Mouse (Mus musculus) forebrain, embryonic 13.5 days (tissue): ENCODE results near the gene Arhgdia. TPM values are rescaled to one million over a fixed set of nuclear protein-coding genes. Genes with fewer than 3 reads are reported as not detected.

Experiments used
- ATAC-seq: fragments of 200-750 bp; cut with Nextera tagmentation; 2 replicates; pipeline ENCODE4 v1.8.0; 2017
- H3K27ac ChIP-seq: fragments of 300-500 bp; sonication (generic); 2 replicates; pipeline ENCODE4 v1.5.1; 2015; ENCODE audit warnings: inconsistent platforms, mild to moderate bottlenecking, moderate library complexity
- H3K27me3 ChIP-seq: fragments of 300-500 bp; sonication (generic); 2 replicates; pipeline ENCODE4 v1.6.1; 2015; ENCODE audit warnings: mild to moderate bottlenecking, inconsistent platforms
- H3K36me3 ChIP-seq: fragments of 300-500 bp; sonication (generic); 2 replicates; pipeline ENCODE4 v1.6.1; 2015; ENCODE audit warnings: mild to moderate bottlenecking, inconsistent platforms; ENCODE audit not compliant: poor library complexity, severe bottlenecking
- H3K4me1 ChIP-seq: fragments of 300-500 bp; sonication (generic); 2 replicates; pipeline ENCODE4 v1.6.1; 2015; ENCODE audit warnings: inconsistent platforms
- H3K4me2 ChIP-seq: fragments of 300-500 bp; sonication (generic); 2 replicates; pipeline ENCODE4 v1.6.1; 2015; ENCODE audit warnings: inconsistent platforms, mild to moderate bottlenecking, moderate library complexity
- H3K4me3 ChIP-seq: fragments of 300-500 bp; sonication (generic); 2 replicates; pipeline ENCODE4 v1.5.1; 2015; ENCODE audit warnings: mild to moderate bottlenecking, inconsistent platforms
- H3K9ac ChIP-seq: fragments of 300-500 bp; sonication (generic); 2 replicates; pipeline ENCODE4 v1.6.1; 2015; ENCODE audit warnings: mild to moderate bottlenecking, inconsistent platforms
- H3K9me3 ChIP-seq: fragments of 300-500 bp; sonication (generic); replicated peaks from 2 replicates; pipeline ENCODE4 v1.6.1; 2016; ENCODE audit warnings: inconsistent platforms
- WGBS: fragments of 180-500 bp; shearing (Covaris S2); methylation state at CpG from one replicate; pipeline ENCODE4 v1.1.7; 2015; 5-methylcytosine and 5-hydroxymethylcytosine counted together
- polyA plus RNA-seq: library from polyadenylated mRNA; unstranded; fragments of >200 nt; fragmentation: Nextera tagmentation; extraction: Ambion mirVana; gene quantifications from 2 replicates; pipeline ENCODE4 v1.2.1, GENCODE M21; 2015

Gene Arhgdia
- polyA plus RNA-seq, 1 experiment from 2014 or later: 462 TPM

DNA sequence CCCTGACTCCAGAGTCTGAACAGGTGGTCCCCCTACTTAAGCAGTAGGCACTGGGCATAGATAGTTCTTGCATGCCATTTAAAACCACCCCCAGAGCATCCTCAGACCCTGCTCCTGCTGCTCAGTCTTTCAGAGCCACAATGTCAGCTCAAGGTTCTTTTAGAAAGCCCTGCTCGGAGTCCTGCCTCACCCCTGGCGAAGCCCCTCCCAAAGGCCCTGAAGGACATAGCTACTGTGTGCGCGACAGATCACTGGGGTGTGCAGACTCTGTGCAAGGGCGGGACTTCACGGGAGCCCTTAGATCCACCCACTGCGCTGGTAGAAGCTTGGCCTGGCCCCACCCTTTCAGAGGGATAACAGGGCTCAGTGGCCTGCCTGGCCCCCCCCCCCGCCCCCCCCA is 27.8 kb upstream of the Arhgdia start:
- no peak for ATAC-seq
- Histone ChIP-seq H3K9me3 (no peaks in the 10 kb centered on the region), H3K4me3 (no peak overlapping the region), H3K9ac (no peak overlapping the region), H3K27me3 (peaks cover 17% of the 10 kb centered on the region), H3K36me3 (peaks cover 83% of the 10 kb centered on the region), H3K4me1 (peaks cover 12% of the 10 kb centered on the region), H3K4me2 (no peak overlapping the region), H3K27ac (no peak overlapping the region)
- 38% methylated on average over 8 of the region's 8 CpGs for WGBS

DNA sequence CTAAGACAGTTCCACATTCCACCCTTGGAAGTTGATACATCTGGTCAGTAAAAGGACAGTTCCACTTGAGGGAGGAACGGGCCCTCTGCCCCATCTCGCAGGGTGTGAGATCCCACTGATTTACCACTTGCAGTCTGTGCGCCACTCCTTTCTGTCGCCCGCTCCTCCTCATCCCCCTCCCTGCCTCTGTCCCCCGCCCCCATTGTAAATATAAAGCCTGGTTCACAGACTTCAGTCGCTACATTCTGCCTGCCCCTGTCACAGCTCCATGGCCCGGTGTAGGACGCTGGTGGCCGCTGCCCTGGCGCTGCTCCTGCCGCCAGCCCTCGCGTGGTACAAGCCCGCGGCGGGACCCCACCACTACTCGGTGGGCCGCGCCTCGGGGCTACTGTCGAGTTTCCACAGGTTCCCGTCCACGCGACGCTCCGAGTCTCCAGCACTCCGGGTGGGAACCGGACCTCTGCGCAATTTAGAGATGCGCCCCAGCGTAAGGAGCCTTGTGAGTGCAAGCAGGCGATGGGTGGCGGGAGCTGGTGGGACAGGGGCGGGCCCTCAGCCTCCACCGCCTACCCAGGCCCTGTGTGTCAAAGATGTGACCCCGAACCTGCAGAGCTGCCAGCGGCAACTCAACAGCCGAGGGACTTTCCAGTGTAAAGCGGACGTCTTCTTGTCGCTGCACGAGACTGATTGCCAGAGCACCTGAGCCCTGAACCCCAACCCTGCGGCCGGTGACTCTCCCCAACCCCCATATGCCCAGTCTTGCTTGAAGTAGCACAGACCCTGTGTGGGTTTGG is 27.0 kb upstream of the Arhgdia start, which contains the start of gene Npb:
Gene Npb (plus strand): TSS at position 237 of the 794 bp plus-strand sequence.
- Histone ChIP-seq H3K27ac (no peak within 1 kb of the TSS), H3K9ac (peak within 1 kb of the TSS; percentile 55), H3K4me2 (peak within 1 kb of the TSS; percentile 49), H3K36me3 (peaks cover 82% of the 10 kb centered on the region), H3K9me3 (no peaks in the 10 kb centered on the region), H3K4me1 (peaks cover 12% of the 10 kb centered on the region), H3K27me3 (peaks cover 17% of the 10 kb centered on the region), H3K4me3 (peak within 1 kb of the TSS; percentile 22)
- WGBS: 6% methylated on average over 45 of the region's 45 CpGs
- ATAC-seq: 0 out of 2 replicates have a peak, but pooled peaks have one; percentile 9

DNA sequence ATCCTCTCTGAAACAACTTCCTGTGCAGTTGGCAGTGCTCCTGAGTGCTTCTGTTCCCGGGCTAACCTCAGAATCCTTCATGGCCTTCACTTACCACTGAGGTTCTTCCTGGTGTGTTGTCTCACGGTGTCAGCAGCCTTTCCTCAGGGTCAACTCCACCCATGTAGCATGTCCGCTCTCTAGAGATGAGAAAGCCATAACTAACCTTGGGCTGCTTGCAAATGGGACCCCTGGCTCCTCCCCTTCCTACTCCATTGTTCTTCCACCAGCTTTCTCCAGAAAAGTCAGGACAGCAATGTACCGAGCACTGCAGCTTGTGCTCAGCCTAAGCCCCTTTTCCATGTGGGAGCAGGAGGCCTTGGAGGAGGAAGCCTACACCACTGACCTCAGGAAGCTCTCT is 25.3 kb upstream of the Arhgdia start:
- Histone ChIP-seq H3K36me3 (peaks cover 82% of the 10 kb centered on the region), H3K4me1 (peaks cover 12% of the 10 kb centered on the region), H3K4me2 (no peak overlapping the region), H3K9ac (no peak overlapping the region), H3K27ac (no peak overlapping the region), H3K4me3 (no peak overlapping the region), H3K9me3 (no peaks in the 10 kb centered on the region), H3K27me3 (peaks cover 17% of the 10 kb centered on the region)
- 83% methylated on average over 4 of the region's 4 CpGs for WGBS
- no peak for ATAC-seq

DNA sequence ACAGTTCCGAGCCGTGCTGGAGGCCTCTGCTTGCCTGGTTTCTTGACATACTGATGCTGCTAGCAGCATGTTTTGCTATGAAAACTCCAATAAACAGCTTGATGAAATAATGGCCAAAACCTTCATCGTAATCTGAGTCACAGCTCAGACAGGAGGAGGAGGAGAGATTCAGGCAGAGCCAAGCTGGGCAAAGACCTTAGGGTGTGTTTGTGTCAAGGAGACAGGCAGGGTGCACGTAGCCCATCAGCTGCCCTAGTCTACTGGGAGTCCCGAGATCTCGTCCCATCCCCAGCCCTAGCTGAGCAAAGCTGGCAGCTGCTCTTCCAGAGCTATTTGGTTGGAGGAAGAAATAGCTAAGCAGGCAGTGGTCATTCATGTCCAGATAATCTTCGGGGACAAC is 24.2 kb upstream of the Arhgdia start:
- Histone ChIP-seq H3K4me1 (peaks cover 12% of the 10 kb centered on the region), H3K9ac (no peak overlapping the region), H3K9me3 (no peaks in the 10 kb centered on the region), H3K4me3 (no peak overlapping the region), H3K27ac (no peak overlapping the region), H3K27me3 (peaks cover 17% of the 10 kb centered on the region), H3K4me2 (no peak overlapping the region), H3K36me3 (peaks cover 80% of the 10 kb centered on the region)
- no peak for ATAC-seq
- 87% methylated on average over 7 of the region's 7 CpGs for WGBS

DNA sequence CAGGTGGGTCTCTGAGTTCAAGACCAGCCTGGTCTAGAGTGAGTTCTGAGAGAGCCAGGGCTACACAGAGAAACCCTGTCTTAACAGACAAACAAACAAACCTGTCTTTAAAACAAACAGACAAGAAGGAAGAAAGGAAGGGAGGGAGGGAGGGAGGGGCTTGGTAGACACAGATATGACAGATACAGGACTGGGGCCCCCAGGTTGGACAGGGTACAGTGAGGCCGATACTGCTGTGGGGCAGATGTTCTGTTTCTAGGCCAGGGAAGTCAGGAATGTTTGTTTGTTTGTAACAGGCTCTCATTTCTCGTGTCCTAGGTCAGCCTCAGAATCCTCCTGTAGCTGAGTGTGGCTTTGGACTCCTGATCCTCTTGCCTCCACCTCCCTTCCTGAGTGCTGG is 22.1 kb upstream of the Arhgdia start:
- Histone ChIP-seq H3K27me3 (peaks cover 9% of the 10 kb centered on the region), H3K4me2 (no peak overlapping the region), H3K4me1 (peaks cover 18% of the 10 kb centered on the region), H3K4me3 (no peak overlapping the region), H3K9ac (no peak overlapping the region), H3K36me3 (peaks cover 67% of the 10 kb centered on the region), H3K27ac (no peak overlapping the region), H3K9me3 (no peaks in the 10 kb centered on the region)
- 87% methylated on average over 2 of the region's 2 CpGs for WGBS
- ATAC-seq: no peak

DNA sequence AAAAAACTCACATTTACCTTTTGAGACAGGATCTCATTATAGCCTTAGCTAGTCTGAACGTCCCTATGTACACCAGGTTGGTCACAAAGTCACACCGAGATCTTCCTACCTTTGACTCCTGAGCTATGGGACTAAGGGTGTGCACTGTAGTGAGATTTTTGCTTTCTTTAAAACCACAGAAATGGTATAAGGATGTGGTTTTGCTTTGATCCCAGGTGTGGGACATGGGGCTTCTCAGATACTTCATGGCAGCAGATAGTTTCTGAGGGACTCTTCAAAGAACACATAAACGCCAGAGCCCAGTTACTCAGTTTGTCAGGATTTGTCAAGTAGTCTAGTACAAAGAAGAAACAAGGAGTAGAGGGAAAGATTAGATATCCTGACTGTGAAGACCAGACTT is 19.3 kb upstream of the Arhgdia start:
- ATAC-seq: no peak
- no peaks in the 10 kb centered on the region for H3K9me3 ChIP-seq
- no peaks in the 10 kb centered on the region for H3K27me3 ChIP-seq
- peaks cover 63% of the 10 kb centered on the region for H3K36me3 ChIP-seq
- H3K9ac ChIP-seq: no peak overlapping the region
- 95% methylated on average over 3 of the region's 3 CpGs for WGBS
- H3K4me3 ChIP-seq: no peak overlapping the region
- H3K4me2 ChIP-seq: no peak overlapping the region
- no peak overlapping the region for H3K27ac ChIP-seq
- peaks cover 33% of the 10 kb centered on the region for H3K4me1 ChIP-seq

DNA sequence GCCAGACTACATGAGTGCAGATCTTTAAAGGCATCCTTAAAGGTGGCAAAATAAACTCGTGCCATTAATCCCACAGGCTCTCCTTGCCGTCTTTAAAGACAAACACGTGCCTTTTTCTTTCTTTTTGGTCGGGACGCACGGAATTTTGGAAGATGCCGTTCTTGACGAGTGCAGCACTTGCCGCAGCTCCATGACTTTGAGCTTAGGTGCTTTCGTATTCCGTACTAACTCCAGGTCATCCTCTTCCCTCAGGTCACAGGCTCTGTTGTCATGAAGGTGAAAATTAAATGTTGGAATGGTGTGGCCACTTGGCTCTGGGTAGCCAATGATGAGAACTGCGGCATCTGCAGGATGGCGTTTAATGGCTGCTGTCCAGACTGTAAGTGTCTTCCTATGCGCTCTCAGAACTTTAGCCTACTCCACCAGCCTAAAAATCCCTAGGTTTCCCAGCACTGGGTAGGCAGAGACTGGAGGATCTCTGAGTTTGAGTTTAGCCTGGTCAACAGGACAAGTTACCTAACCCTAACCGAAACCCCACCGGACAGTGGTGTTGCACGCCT is 17.6 kb upstream of the Arhgdia start:
- Histone ChIP-seq H3K9ac (peak overlapping the region; percentile 99), H3K4me1 (peaks cover 33% of the 10 kb centered on the region), H3K36me3 (peaks cover 61% of the 10 kb centered on the region), H3K27me3 (no peaks in the 10 kb centered on the region), H3K9me3 (no peaks in the 10 kb centered on the region), H3K4me3 (peak overlapping the region; percentile 100), H3K4me2 (peak overlapping the region; percentile 97), H3K27ac (peak overlapping the region; percentile 87; the same call in 1 of the 2 replicates)
- no peak for ATAC-seq
- WGBS: 49% methylated on average over 17 of the region's 17 CpGs

DNA sequence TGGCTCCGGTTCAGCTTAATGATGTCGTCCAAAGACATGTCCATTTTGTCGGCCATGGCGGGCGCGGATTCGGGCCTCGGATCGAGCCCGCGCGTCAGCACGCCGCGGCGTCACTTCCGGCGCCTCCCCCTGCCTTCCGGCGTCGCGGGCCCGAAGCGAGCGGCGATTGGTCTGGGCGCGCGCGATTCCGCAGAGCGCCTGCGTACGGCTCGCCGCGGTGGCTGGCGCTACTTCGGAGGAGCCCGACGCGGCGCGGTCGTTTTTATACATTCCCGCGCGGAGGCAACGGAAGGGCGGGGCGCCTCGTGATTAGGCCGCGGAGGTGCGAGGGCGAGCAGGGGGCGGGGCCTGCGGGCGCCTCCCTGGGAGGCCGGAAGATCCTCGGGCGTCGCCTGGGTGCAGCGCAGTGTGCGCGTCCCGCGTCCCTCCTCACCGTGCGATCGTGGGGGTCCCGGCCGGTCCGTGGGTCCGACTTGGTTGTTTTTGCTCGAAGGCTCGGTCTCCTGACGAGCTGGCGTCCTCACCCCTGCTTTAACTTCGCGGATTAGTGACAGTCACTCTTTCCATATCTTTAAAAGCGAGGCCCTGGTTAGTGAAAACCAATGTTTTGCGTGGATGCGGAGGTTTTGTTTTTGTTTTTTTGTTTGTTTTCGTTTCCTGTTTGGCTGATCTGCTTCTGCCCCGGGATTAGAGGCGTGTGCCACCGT is 17.0 kb upstream of the Arhgdia start, which contains the start of the genes Alyref and Anapc11:
Gene Alyref (minus strand): TSS at position 83 of the 707 bp plus-strand sequence.
Gene Anapc11 (plus strand): TSS at position 139 of the 707 bp plus-strand sequence.
- peak; percentile 99 for ATAC-seq
- Histone ChIP-seq H3K9ac (peak within 1 kb of the TSS; percentile 99), H3K36me3 (peaks cover 63% of the 10 kb centered on the region), H3K27me3 (no peaks in the 10 kb centered on the region), H3K4me1 (peaks cover 33% of the 10 kb centered on the region), H3K9me3 (no peaks in the 10 kb centered on the region), H3K27ac (peak within 1 kb of the TSS; percentile 87), H3K4me3 (peak within 1 kb of the TSS; percentile 100), H3K4me2 (peak within 1 kb of the TSS; percentile 97)
- under 1% methylated on average over 68 of the region's 88 CpGs for WGBS

DNA sequence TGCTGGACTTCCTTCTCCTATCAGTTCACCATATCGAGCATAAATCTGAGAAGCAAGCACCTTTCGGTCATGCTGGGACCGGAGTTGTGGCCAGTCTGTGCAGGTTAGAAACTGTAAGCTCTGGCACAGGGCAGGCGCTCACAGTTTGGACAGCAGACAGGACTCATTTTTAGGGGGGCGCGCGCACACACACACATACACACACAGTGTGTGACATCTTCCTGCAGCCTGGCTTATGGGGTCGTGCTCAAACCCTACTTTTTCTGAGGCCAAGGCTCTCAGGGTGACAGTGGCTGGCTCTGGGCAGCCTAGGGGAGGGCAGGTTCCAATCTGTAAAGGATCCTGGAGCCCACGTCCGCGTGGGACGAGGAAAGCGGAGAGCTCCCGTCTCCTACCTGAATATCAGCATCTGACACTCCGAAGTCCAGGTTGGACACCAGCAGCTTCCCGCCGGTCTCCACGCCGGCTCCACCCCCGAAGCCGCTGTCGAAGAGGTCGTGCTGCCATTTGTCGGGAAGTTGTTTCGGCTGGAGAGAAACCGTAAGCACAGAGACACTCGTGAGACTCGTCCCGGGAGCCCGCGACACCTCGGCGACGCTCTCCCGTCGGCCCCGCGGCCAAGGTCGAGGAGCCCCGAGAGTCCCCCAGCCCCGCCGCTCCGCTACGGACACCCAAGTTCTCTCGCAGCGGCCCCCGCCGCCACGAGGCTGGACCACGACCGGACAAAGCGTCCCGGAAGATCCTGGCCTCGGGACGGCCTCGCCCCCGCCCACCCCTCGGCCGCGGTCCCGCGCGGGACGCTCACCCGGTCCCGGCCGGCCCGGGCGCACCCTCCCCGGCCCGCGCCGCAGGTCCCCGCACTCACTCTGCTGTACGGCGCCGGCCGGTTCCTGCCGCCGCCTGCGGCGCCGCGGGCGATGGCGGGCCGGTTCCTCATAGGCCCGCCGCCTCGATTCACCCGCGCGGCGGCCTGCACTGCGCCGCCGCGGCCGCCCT is 16.1 kb upstream of the Arhgdia start:
- peak overlapping the region; percentile 99 for H3K9ac ChIP-seq
- WGBS: 5% methylated on average over 78 of the region's 99 CpGs
- peak; percentile 65 for ATAC-seq
- H3K36me3 ChIP-seq: peaks cover 63% of the 10 kb centered on the region
- no peaks in the 10 kb centered on the region for H3K9me3 ChIP-seq
- H3K4me2 ChIP-seq: peak overlapping the region; percentile 97
- peak overlapping the region; percentile 100 for H3K4me3 ChIP-seq
- H3K4me1 ChIP-seq: peaks cover 33% of the 10 kb centered on the region
- H3K27me3 ChIP-seq: no peaks in the 10 kb centered on the region
- peak overlapping the region; percentile 87 for H3K27ac ChIP-seq

DNA sequence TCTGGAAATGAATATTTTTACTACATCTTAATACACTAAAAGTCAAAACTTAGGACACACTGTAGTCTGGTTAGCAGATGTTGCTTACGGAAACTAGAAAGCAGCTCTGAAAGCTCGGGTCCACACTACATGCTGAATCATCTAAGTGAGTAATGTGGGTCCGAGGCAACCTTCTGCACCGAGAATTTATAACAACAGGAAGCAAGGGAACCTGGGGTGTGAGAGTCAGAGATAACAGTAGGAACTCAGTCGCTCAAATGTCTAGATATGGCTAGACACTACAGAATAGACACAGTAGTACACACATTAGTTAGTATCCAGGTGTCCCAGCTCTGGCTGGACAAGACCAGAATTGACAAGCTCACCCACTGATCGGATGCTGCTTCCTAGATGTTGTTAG is 7.1 kb upstream of the Arhgdia start:
- H3K27me3 ChIP-seq: no peaks in the 10 kb centered on the region
- H3K36me3 ChIP-seq: peaks cover 96% of the 10 kb centered on the region
- H3K9me3 ChIP-seq: no peaks in the 10 kb centered on the region
- no peaks in the 10 kb centered on the region for H3K4me1 ChIP-seq
- no peak overlapping the region for H3K27ac ChIP-seq
- ATAC-seq: no peak
- no peak overlapping the region for H3K4me2 ChIP-seq
- WGBS: 93% methylated on average over 6 of the region's 6 CpGs
- no peak overlapping the region for H3K9ac ChIP-seq
- no peak overlapping the region for H3K4me3 ChIP-seq

DNA sequence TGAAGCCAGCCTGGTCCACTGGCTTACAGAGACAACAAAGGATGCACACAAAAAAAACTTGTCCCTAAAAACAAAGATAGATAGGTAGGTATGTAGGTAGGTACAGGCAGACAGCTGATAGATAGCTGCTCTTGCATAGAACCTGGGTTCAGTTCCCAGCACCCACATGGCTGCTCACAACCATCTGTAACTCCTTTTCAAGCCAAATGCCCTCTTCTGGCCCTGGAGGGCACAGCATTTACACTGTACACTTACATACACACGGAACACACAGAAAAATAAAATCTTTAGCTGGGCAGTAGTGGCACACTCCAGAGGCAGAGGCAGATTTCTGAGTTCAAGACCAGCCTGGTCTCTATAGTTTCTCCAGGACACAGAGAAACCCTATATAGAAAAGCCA is 2.5 kb upstream of the Arhgdia start:
- H3K4me3 ChIP-seq: no peak overlapping the region
- ATAC-seq: no peak
- H3K4me2 ChIP-seq: no peak overlapping the region
- H3K27me3 ChIP-seq: no peaks in the 10 kb centered on the region
- peaks cover 67% of the 10 kb centered on the region for H3K36me3 ChIP-seq
- no peak overlapping the region for H3K9ac ChIP-seq
- no peaks in the 10 kb centered on the region for H3K9me3 ChIP-seq
- 97% methylated on average over 1 of the region's 1 CpGs for WGBS
- H3K27ac ChIP-seq: no peak overlapping the region
- peaks cover 27% of the 10 kb centered on the region for H3K4me1 ChIP-seq
